Mouse (Mus musculus) ES-Bruce4 (cell line): ENCODE data around the gene Pex26.

Experiments
- CTCF ChIP-seq: IDR thresholded peaks from one replicate; pipeline ENCODE4 v1.8.1; 2011; ENCODE audit warnings: low read depth, low read length
- EP300 ChIP-seq: IDR thresholded peaks from 2 replicates; pipeline ENCODE4 v1.6.1; 2011; ENCODE audit warnings: low read depth, low read length; ENCODE audit not compliant: insufficient read depth
- POLR2A ChIP-seq: IDR thresholded peaks from one replicate; pipeline ENCODE4 v1.8.1; 2011; ENCODE audit warnings: low read length; ENCODE audit not compliant: insufficient read depth

GRCm38 (mm10) chr6:121245127-121246036, 61.9 kb downstream of the Pex26 start, which contains the start of gene Usp18:
- TF ChIP-seq CTCF (no peak), POLR2A (no peak), EP300 (no peak)
